Mouse (Mus musculus) lung, adult 2 months (tissue): ENCODE measurements around the gene Myo15b.

ENCODE experiments used
- CTCF ChIP-seq: fragments of 200-500 bp; IDR thresholded peaks from 2 replicates; pipeline ENCODE4 v1.5.1; 2011; ENCODE audit warnings: mild to moderate bottlenecking, low read length, control low read depth; ENCODE audit not compliant: insufficient read depth
- POLR2A ChIP-seq: fragments of 200-500 bp; IDR thresholded peaks from 2 replicates; pipeline ENCODE4 v1.6.1; 2011; ENCODE audit warnings: low read depth, mild to moderate bottlenecking, control low read depth, low read length, borderline replicate concordance; ENCODE audit errors: extremely low read depth

DNA sequence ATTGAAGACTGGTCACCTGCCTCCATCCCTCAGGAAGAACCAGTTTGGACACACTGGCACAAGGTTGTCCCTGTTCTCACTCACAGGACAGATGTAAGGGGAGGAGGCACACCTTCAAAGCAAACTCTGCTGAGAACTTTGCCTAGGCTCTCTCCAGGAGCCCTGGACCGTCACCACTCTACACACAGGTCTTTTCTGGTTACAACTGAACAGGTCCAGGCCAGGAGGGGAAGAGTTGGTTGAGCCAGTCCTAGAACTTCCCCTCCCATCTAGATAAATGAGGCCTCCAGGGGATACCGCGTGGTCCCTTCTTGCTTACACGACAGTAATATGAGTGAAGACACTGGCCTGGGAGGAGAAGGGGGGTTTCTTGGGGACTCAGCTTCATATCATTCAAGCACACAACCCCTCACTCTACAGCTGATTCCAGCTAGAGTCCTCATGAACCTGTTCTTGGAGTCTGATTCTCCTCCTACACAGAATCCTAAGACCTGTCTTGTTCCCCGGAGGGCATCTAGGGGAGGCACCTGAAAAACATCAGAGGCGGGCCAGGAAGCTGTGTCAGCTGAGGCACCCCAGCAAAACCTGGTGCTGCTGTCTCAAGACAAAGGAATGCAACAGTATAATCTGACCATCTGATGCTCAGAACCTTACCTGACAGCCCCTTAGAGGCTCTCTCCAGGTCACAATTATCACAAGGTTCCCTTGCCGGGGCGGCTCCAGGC lies 46.2 kb downstream of the Myo15b start:
- TF ChIP-seq CTCF = no peak
- TF ChIP-seq POLR2A = no peak
